Mouse (Mus musculus) ES-E14 (cell line): ENCODE measurements around the gene Ctse.

ENCODE experiments used
- ZC3H11A ChIP-seq: IDR thresholded peaks from 2 replicates; pipeline ENCODE4 v1.6.1; 2012; ENCODE audit warnings: low read depth, mild to moderate bottlenecking, inconsistent platforms, low read length, borderline replicate concordance
- ZNF384 ChIP-seq: IDR thresholded peaks from 2 replicates; pipeline ENCODE4 v1.6.1; 2012; ENCODE audit warnings: low read depth, low read length, inconsistent platforms

GRCm38 (mm10) chr1:131606719-131607118 lies 31.4 kb upstream of the Ctse start:
- TF ChIP-seq ZC3H11A: no peak
- TF ChIP-seq ZNF384: no peak
